Mouse (Mus musculus) 3134 (cell line): ENCODE measurements around the gene Pak3.

Source experiments
- DNase-seq: peaks from one replicate; pipeline ENCODE4 v3.0.0-alpha.2; 2011; ENCODE audit warnings: low spot score; ENCODE audit not compliant: insufficient read length; ENCODE audit errors: extremely low read depth

Gene Pak3

GRCm38 (mm10) chrX:143518168-143518901 lies at the start of gene Pak3:
Gene Pak3, plus strand, starts transcription at chrX:143518591.
- DNase-seq, result peak; percentile 80

GRCm38 (mm10) chrX:143482866-143483265 lies 35.5 kb upstream of the Pak3 start:
- peak; percentile 96 for DNase-seq

GRCm38 (mm10) chrX:143501053-143501695 lies 17.2 kb upstream of the Pak3 start:
- DNase-seq, result peak; percentile 71

GRCm38 (mm10) chrX:143501776-143502365 lies 16.5 kb upstream of the Pak3 start:
- peak; percentile 63 for DNase-seq

- DNase-seq, result peak; percentile 77
These were observed 526 bp downstream of the Pak3 start for GRCm38 (mm10) chrX:143518917-143519316.

GRCm38 (mm10) chrX:143519454-143519853 lies 1.1 kb downstream of the Pak3 start:
- DNase-seq, result peak; percentile 59

- peak; percentile 17 for DNase-seq
These were observed 1.8 kb downstream of the Pak3 start for GRCm38 (mm10) chrX:143520195-143520594.

- no peak for DNase-seq
These were observed 13.9 kb downstream of the Pak3 start for GRCm38 (mm10) chrX:143532331-143532730.

GRCm38 (mm10) chrX:143533574-143533973 lies 15.2 kb downstream of the Pak3 start:
- DNase-seq, result no peak

GRCm38 (mm10) chrX:143542756-143543155 lies 24.4 kb downstream of the Pak3 start:
- DNase-seq, result no peak

GRCm38 (mm10) chrX:143543186-143543793 lies 24.9 kb downstream of the Pak3 start:
- DNase-seq, result no peak

- peak; percentile 67 for DNase-seq
These were observed 55.3 kb downstream of the Pak3 start for GRCm38 (mm10) chrX:143573691-143574090.

- no peak for DNase-seq
These were observed 61.5 kb downstream of the Pak3 start for GRCm38 (mm10) chrX:143579925-143580324.

GRCm38 (mm10) chrX:143580458-143580959 lies 62.1 kb downstream of the Pak3 start:
- DNase-seq, result no peak

- no peak for DNase-seq
These were observed 88.6 kb downstream of the Pak3 start for GRCm38 (mm10) chrX:143606877-143607449.

GRCm38 (mm10) chrX:143618734-143619133 lies 100.3 kb downstream of the Pak3 start:
- no peak for DNase-seq

- no peak for DNase-seq
These were observed 109.4 kb downstream of the Pak3 start for GRCm38 (mm10) chrX:143627767-143628166.

- DNase-seq, result no peak
These were observed 125.5 kb downstream of the Pak3 start for GRCm38 (mm10) chrX:143643936-143644335.

GRCm38 (mm10) chrX:143644807-143645206 lies 126.4 kb downstream of the Pak3 start:
- DNase-seq, result no peak

- no peak for DNase-seq
These were observed 136.2 kb downstream of the Pak3 start for GRCm38 (mm10) chrX:143654308-143655176.
